Mouse (Mus musculus) cortical plate, adult 2 months (tissue): Measurements from ENCODE around the gene Nmnat3.

ENCODE experiments used
- CTCF ChIP-seq: fragments of 200-500 bp; IDR thresholded peaks from 2 replicates; pipeline ENCODE4 v1.5.1; 2011; ENCODE audit warnings: mild to moderate bottlenecking, control low read depth, low read length; ENCODE audit not compliant: insufficient read depth; ENCODE audit errors: extremely low read depth
- POLR2A ChIP-seq: fragments of 200-500 bp; IDR thresholded peaks from 2 replicates; pipeline ENCODE4 v1.6.1; 2011; ENCODE audit warnings: mild to moderate bottlenecking, low read length, control low read depth; ENCODE audit not compliant: insufficient read depth; ENCODE audit errors: extremely low read depth

DNA sequence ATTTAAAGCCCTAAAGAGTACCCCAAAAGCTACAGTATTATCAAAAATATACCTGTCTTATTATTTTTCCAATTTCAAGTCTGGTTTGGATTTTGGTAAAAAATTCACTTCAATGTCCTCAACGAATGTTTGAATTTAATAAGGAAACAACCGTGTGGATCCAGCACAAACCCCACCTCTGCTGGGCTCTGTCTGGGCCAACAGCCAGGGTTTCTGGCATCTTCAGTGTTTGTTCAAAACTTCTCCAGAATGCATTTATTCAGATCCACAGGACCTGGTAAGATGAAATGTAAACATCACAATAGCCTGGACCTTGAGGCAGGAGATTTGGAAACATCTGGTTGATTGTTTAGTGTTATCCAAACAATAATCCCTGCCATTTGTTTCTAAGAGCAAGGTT, 42.0 kb upstream of the Nmnat3 start:
- TF ChIP-seq POLR2A (no peak), CTCF (no peak)
